Mouse (Mus musculus) C2C12 (cell line): ENCODE results near the gene Wdfy3.

Source experiments
- CTCF ChIP-seq: IDR thresholded peaks from one replicate; pipeline ENCODE4 v1.5.1; 2011; ENCODE audit not compliant: control insufficient read depth, insufficient read depth, insufficient read length
- USF1 ChIP-seq: IDR thresholded peaks from one replicate; pipeline ENCODE4 v1.6.1; 2011; ENCODE audit warnings: low read depth, mild to moderate bottlenecking, control low read depth, moderate library complexity

DNA sequence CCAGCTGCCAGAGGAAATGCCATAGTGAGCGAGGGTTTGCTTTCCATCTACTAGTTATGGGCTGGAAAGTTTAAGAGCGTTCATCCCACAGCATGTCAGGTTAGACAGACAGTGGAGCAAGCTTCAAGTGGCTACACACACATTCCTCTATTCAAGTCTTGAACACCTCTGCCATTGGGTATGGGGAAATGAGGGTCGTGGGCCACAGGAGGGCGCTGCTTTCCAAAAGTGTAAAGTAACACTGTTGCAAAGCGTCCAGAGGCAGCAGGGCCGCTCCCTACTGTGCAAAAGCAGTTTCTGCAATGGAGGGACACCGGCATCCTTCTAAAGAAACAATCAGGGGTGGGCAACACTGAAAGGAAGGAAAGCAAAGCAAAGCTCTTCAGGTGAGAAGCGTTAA is 235.8 kb downstream of the Wdfy3 start:
- TF ChIP-seq USF1 = no peak
- TF ChIP-seq CTCF = no peak
